Mouse (Mus musculus) heart, adult 2 months (tissue): ENCODE data around the gene Trpm3. TPM values are rescaled to one million over a fixed set of nuclear protein-coding genes. Genes with fewer than 3 reads are reported as not detected.

Source experiments
- DNase-seq, 2 experiments: peaks; one replicate each; pipeline ENCODE4 v3.0.0; 2021
- H3K27ac ChIP-seq: fragments of 200-600 bp; 2 replicates; pipeline ENCODE4 v1.8.1; 2022
- H3K27me3 ChIP-seq: fragments of 200-500 bp; 2 replicates; pipeline ENCODE4 v1.6.1; 2012; ENCODE audit warnings: mild to moderate bottlenecking, low read length, inconsistent platforms, mixed read lengths; ENCODE audit not compliant: control insufficient read depth, insufficient read depth
- H3K36me3 ChIP-seq: fragments of 200-500 bp; 2 replicates; pipeline ENCODE4 v1.6.1; 2012; ENCODE audit warnings: low read length, inconsistent platforms; ENCODE audit not compliant: control insufficient read depth, insufficient read depth
- H3K4me1 ChIP-seq: fragments of 200-500 bp; 2 replicates; pipeline ENCODE4 v1.6.1; 2011; ENCODE audit warnings: low read length; ENCODE audit not compliant: control insufficient read depth, insufficient read depth
- H3K4me3 ChIP-seq: fragments of 200-600 bp; 2 replicates; pipeline ENCODE4 v1.8.1; 2022
- H3K79me2 ChIP-seq: fragments of 200-500 bp; replicated peaks from 2 replicates; pipeline ENCODE4 v1.6.1; 2012; ENCODE audit warnings: mild to moderate bottlenecking, inconsistent platforms, low read length, moderate library complexity, mixed read lengths; ENCODE audit not compliant: control insufficient read depth, insufficient read depth
- H3K9ac ChIP-seq: fragments of 200-500 bp; 2 replicates; pipeline ENCODE4 v1.6.1; 2012; ENCODE audit warnings: low read depth, mild to moderate bottlenecking, control low read depth, inconsistent platforms, low read length, mixed read lengths
- CTCF ChIP-seq: fragments of 200-600 bp; IDR thresholded peaks from 2 replicates; pipeline ENCODE4 v1.8.1; 2022; ENCODE audit warnings: antibody characterized with exemption, mild to moderate bottlenecking, moderate library complexity
- EP300 ChIP-seq: fragments of 200-500 bp; IDR thresholded peaks from 2 replicates; pipeline ENCODE4 v1.6.1; 2011; ENCODE audit warnings: low read depth, low read length, control low read depth; ENCODE audit not compliant: insufficient read depth
- POLR2A ChIP-seq: fragments of 200-500 bp; IDR thresholded peaks from 2 replicates; pipeline ENCODE4 v1.6.1; 2011; ENCODE audit warnings: mild to moderate bottlenecking, low read depth, low read length, control low read depth; ENCODE audit not compliant: insufficient read depth
- WGBS: fragments of 180-500 bp; shearing (Covaris S2); methylation state at CpG from one replicate; pipeline ENCODE4 v1.1.7; 2018; 5-methylcytosine and 5-hydroxymethylcytosine counted together
- intact Hi-C: fragments of 180-260 bp; cut with DNase I; formaldehyde crosslinking; loops from one replicate; pipeline ENCODE4 v1.15.1; 2025
- polyA plus RNA-seq: library from polyadenylated mRNA; depleted of rRNA; stranded (reverse); fragments of >200 nt; gene quantifications from 2 replicates; pipeline ENCODE4 v1.2.3, GENCODE M21; 2012
- total RNA-seq, 2 experiments: library from RNA; stranded (reverse); gene quantifications; 2 replicates each; pipeline ENCODE4 v1.2.3; 2021

The Trpm3 gene
- total and polyA plus RNA-seq, 3 experiments: 0.51 to 1.1 (median 0.81) TPM

- Histone ChIP-seq H3K4me1 (no peaks in the 10 kb centered on the region), H3K27ac (no peak overlapping the region), H3K79me2 (no peaks in the 10 kb centered on the region), H3K4me3 (no peak overlapping the region), H3K9ac (no peak overlapping the region), H3K27me3 (no peaks in the 10 kb centered on the region), H3K36me3 (no peaks in the 10 kb centered on the region)
- DNase-seq: peak; percentile 27 to 49
- WGBS: 26% methylated on average over 5 of the region's 5 CpGs
- no peak for TF ChIP-seq EP300
- TF ChIP-seq CTCF: peak; percentile 75
- no peak for TF ChIP-seq POLR2A
- intact Hi-C loops: loop anchor here (1.0 to 2.0 kb wide), 3 partner anchors 78 to 333 kb away; no protein-coding TSS in a partner anchor
Measured at GRCm38 (mm10) chr19:22552179-22552578, 413.3 kb downstream of the Trpm3 start.

- no peak overlapping the region for H3K4me3 ChIP-seq
- intact Hi-C loops: no loop called here
- 10% methylated on average over 7 of the region's 7 CpGs for WGBS
Measured at GRCm38 (mm10) chr19:22554421-22554941, 415.6 kb downstream of the Trpm3 start.

GRCm38 (mm10) chr19:22572396-22572795 is 433.6 kb downstream of the Trpm3 start:
- Histone ChIP-seq H3K9ac (no peak overlapping the region), H3K27me3 (no peaks in the 10 kb centered on the region), H3K27ac (no peak overlapping the region), H3K4me1 (no peaks in the 10 kb centered on the region), H3K79me2 (no peaks in the 10 kb centered on the region), H3K36me3 (no peaks in the 10 kb centered on the region), H3K4me3 (no peak overlapping the region)
- TF ChIP-seq EP300 (no peak), CTCF (no peak), POLR2A (no peak)
- intact Hi-C loops: no loop called here
- no peak for DNase-seq
- WGBS: 74% methylated on average over 11 of the region's 11 CpGs

More at GRCm38 (mm10) chr19:22554421-22554941, 415.6 kb downstream of the Trpm3 start:
- peak; percentile 41 to 51 for DNase-seq
- H3K9ac ChIP-seq: no peak overlapping the region
- TF ChIP-seq POLR2A: no peak
- peak; percentile 18; the same call in 1 of the 2 replicates for TF ChIP-seq CTCF
- no peaks in the 10 kb centered on the region for H3K27me3 ChIP-seq
- H3K4me1 ChIP-seq: no peaks in the 10 kb centered on the region
- H3K79me2 ChIP-seq: no peaks in the 10 kb centered on the region
- no peak overlapping the region; the same call in 1 of the 2 replicates for H3K27ac ChIP-seq
- no peaks in the 10 kb centered on the region for H3K36me3 ChIP-seq

GRCm38 (mm10) chr19:22572849-22573248 is 434.0 kb downstream of the Trpm3 start:
- no peak overlapping the region for H3K4me3 ChIP-seq
- H3K9ac ChIP-seq: no peak overlapping the region
- no peak for DNase-seq
- 88% methylated on average over 2 of the region's 2 CpGs for WGBS
- intact Hi-C loops: no loop called here
- H3K79me2 ChIP-seq: no peaks in the 10 kb centered on the region
- no peaks in the 10 kb centered on the region for H3K4me1 ChIP-seq
- H3K36me3 ChIP-seq: no peaks in the 10 kb centered on the region
- H3K27me3 ChIP-seq: no peaks in the 10 kb centered on the region
- no peak for TF ChIP-seq POLR2A
- no peak for TF ChIP-seq EP300
- TF ChIP-seq CTCF: no peak
- no peak overlapping the region for H3K27ac ChIP-seq

- Histone ChIP-seq H3K9ac (no peak overlapping the region), H3K36me3 (no peaks in the 10 kb centered on the region), H3K79me2 (no peaks in the 10 kb centered on the region), H3K4me3 (no peak overlapping the region), H3K27me3 (no peaks in the 10 kb centered on the region), H3K27ac (no peak overlapping the region), H3K4me1 (no peaks in the 10 kb centered on the region)
- WGBS: 68% methylated on average over 4 of the region's 4 CpGs
- no peak for DNase-seq
- intact Hi-C loops: no loop called here
- no peak for TF ChIP-seq CTCF
- TF ChIP-seq EP300: no peak
- TF ChIP-seq POLR2A: no peak
Measured at GRCm38 (mm10) chr19:22582120-22582745, 443.4 kb downstream of the Trpm3 start.

- Histone ChIP-seq H3K36me3 (no peaks in the 10 kb centered on the region), H3K4me1 (no peaks in the 10 kb centered on the region; the same call in 1 of the 2 replicates), H3K79me2 (no peaks in the 10 kb centered on the region), H3K27ac (no peak overlapping the region), H3K27me3 (no peaks in the 10 kb centered on the region), H3K9ac (no peak overlapping the region), H3K4me3 (no peak overlapping the region)
- TF ChIP-seq EP300 (no peak), CTCF (no peak), POLR2A (no peak)
- WGBS: 87% methylated on average over 3 of the region's 3 CpGs
- intact Hi-C loops: no loop called here
- no peak for DNase-seq
Measured at GRCm38 (mm10) chr19:22594492-22594891, 455.6 kb downstream of the Trpm3 start.
